Mouse (Mus musculus): ENCODE data around the gene Olfr112. TPM values are rescaled to one million over a fixed set of nuclear protein-coding genes. Genes with fewer than 3 reads are reported as not detected.
"Not testable (repeated sequence)": the region's sequence is repeated elsewhere in the genome, so short reads cannot be mapped to it uniquely, and the experiment has no call there.

Olfr112 gene
- polyA plus RNA-seq (2015; fragmentation: Nextera tagmentation; extraction: Ambion mirVana) = not detected in 2 replicates

- no peak for ATAC-seq (ENCODE audit: insufficient number of reproducible peaks, low FRiP score, low TSS enrichment, low read depth)
- no peaks in the 10 kb centered on the region for H3K9me3 ChIP-seq (replicated peaks)
- no peaks in the 10 kb centered on the region for H3K27me3 ChIP-seq
- no peak within 1 kb of the TSS for H3K4me2 ChIP-seq (replicated peaks)
- H3K9ac ChIP-seq = no peak within 1 kb of the TSS
- no peaks in the 10 kb centered on the region for H3K36me3 ChIP-seq
- H3K4me3 ChIP-seq (replicated peaks) = no peak within 1 kb of the TSS
- H3K27ac ChIP-seq (replicated peaks) = no peak within 1 kb of the TSS
- H3K4me1 ChIP-seq = no peaks in the 10 kb centered on the region
These were observed at the start of gene Olfr112 for GRCm38 (mm10) chr17:37569351-37569750. TSS of gene Olfr112 (minus strand) at chr17:37569451.

GRCm38 (mm10) chr17:37592643-37593042, 23.4 kb upstream of the Olfr112 start, which contains the start of gene Olfr114:
TSS of gene Olfr114 (minus strand) at chr17:37592743.
- Histone ChIP-seq H3K4me2 (replicated peaks) (no peak within 1 kb of the TSS), H3K27ac (replicated peaks) (no peak within 1 kb of the TSS), H3K9ac (no peak within 1 kb of the TSS), H3K36me3 (no peaks in the 10 kb centered on the region), H3K4me3 (replicated peaks) (no peak within 1 kb of the TSS), H3K9me3 (replicated peaks) (no peaks in the 10 kb centered on the region), H3K4me1 (no peaks in the 10 kb centered on the region), H3K27me3 (no peaks in the 10 kb centered on the region)
- ATAC-seq (ENCODE audit: insufficient number of reproducible peaks, low FRiP score, low TSS enrichment, low read depth) = no peak

- no peak within 1 kb of the TSS for H3K9ac ChIP-seq
- H3K4me2 ChIP-seq (replicated peaks) = no peak within 1 kb of the TSS
- no peaks in the 10 kb centered on the region for H3K36me3 ChIP-seq
- H3K27ac ChIP-seq (replicated peaks) = no peak within 1 kb of the TSS
- no peaks in the 10 kb centered on the region for H3K4me1 ChIP-seq
- H3K27me3 ChIP-seq = no peaks in the 10 kb centered on the region
- H3K4me3 ChIP-seq (replicated peaks) = no peak within 1 kb of the TSS
- no peaks in the 10 kb centered on the region for H3K9me3 ChIP-seq (replicated peaks)
- ATAC-seq (ENCODE audit: insufficient number of reproducible peaks, low FRiP score, low TSS enrichment, low read depth) = no peak
These were observed 8.3 kb upstream of the Olfr112 start, which contains the start of gene Olfr113 for GRCm38 (mm10) chr17:37577563-37577962. TSS of gene Olfr113 (minus strand) at chr17:37577663.

- ATAC-seq (ENCODE audit: insufficient number of reproducible peaks, low FRiP score, low TSS enrichment, low read depth) = no peak
- H3K36me3 ChIP-seq = no peaks in the 10 kb centered on the region
- H3K4me1 ChIP-seq = no peaks in the 10 kb centered on the region
- no peaks in the 10 kb centered on the region for H3K9me3 ChIP-seq (replicated peaks)
- no peak overlapping the region for H3K9ac ChIP-seq
- H3K4me3 ChIP-seq (replicated peaks) = no peak overlapping the region
- no peak overlapping the region for H3K27ac ChIP-seq (replicated peaks)
- H3K4me2 ChIP-seq (replicated peaks) = no peak overlapping the region
- 34% methylated on average over 1 of the region's 1 CpGs for WGBS
- no peaks in the 10 kb centered on the region for H3K27me3 ChIP-seq
These were observed 10.2 kb downstream of the Olfr112 start for GRCm38 (mm10) chr17:37558913-37559615.

GRCm38 (mm10) chr17:37543800-37544435, 25.3 kb downstream of the Olfr112 start:
- no peak for ATAC-seq (ENCODE audit: insufficient number of reproducible peaks, low FRiP score, low TSS enrichment, low read depth)
- Histone ChIP-seq H3K4me2 (replicated peaks) (no peak overlapping the region), H3K4me1 (no peaks in the 10 kb centered on the region), H3K9me3 (replicated peaks) (no peaks in the 10 kb centered on the region), H3K4me3 (replicated peaks) (no peak overlapping the region), H3K9ac (no peak overlapping the region), H3K27me3 (no peaks in the 10 kb centered on the region), H3K27ac (replicated peaks) (no peak overlapping the region), H3K36me3 (no peaks in the 10 kb centered on the region)
- 32% methylated on average over 3 of the region's 3 CpGs for WGBS

GRCm38 (mm10) chr17:37541454-37542119, 27.7 kb downstream of the Olfr112 start:
- H3K4me2 ChIP-seq (replicated peaks) = no peak overlapping the region
- H3K4me1 ChIP-seq = no peaks in the 10 kb centered on the region
- no peak for ATAC-seq (ENCODE audit: insufficient number of reproducible peaks, low FRiP score, low TSS enrichment, low read depth)
- no peak overlapping the region for H3K9ac ChIP-seq
- no peaks in the 10 kb centered on the region for H3K9me3 ChIP-seq (replicated peaks)
- WGBS = 78% methylated on average over 4 of the region's 4 CpGs
- H3K27ac ChIP-seq (replicated peaks) = no peak overlapping the region
- no peak overlapping the region for H3K4me3 ChIP-seq (replicated peaks)
- no peaks in the 10 kb centered on the region for H3K36me3 ChIP-seq
- H3K27me3 ChIP-seq = no peaks in the 10 kb centered on the region

- not testable (repeated sequence) for H3K27ac ChIP-seq (replicated peaks); H3K9me3 ChIP-seq (replicated peaks); H3K4me1 ChIP-seq; H3K36me3 ChIP-seq; H3K4me2 ChIP-seq (replicated peaks); H3K4me3 ChIP-seq (replicated peaks); ATAC-seq (ENCODE audit: insufficient number of reproducible peaks, low FRiP score, low TSS enrichment, low read depth); H3K27me3 ChIP-seq; H3K9ac ChIP-seq
- WGBS = 50% methylated on average over 1 of the region's 1 CpGs
These were observed 30.8 kb downstream of the Olfr112 start for GRCm38 (mm10) chr17:37538416-37538815.

- ATAC-seq (ENCODE audit: insufficient number of reproducible peaks, low FRiP score, low TSS enrichment, low read depth) = no peak
- no peak overlapping the region for H3K27ac ChIP-seq (replicated peaks)
- H3K36me3 ChIP-seq = no peaks in the 10 kb centered on the region
- H3K4me3 ChIP-seq (replicated peaks) = no peak overlapping the region
- H3K27me3 ChIP-seq = no peaks in the 10 kb centered on the region
- H3K4me1 ChIP-seq = no peaks in the 10 kb centered on the region
- no peaks in the 10 kb centered on the region for H3K9me3 ChIP-seq (replicated peaks)
- H3K9ac ChIP-seq = no peak overlapping the region
- H3K4me2 ChIP-seq (replicated peaks) = no peak overlapping the region
These were observed 34.1 kb downstream of the Olfr112 start for GRCm38 (mm10) chr17:37535173-37535572.

- H3K27me3 ChIP-seq; H3K9ac ChIP-seq; H3K4me1 ChIP-seq; H3K4me2 ChIP-seq (replicated peaks); ATAC-seq (ENCODE audit: insufficient number of reproducible peaks, low FRiP score, low TSS enrichment, low read depth); H3K36me3 ChIP-seq; H3K9me3 ChIP-seq (replicated peaks); H3K27ac ChIP-seq (replicated peaks); H3K4me3 ChIP-seq (replicated peaks): not testable (repeated sequence)
- WGBS = 61% methylated on average over 1 of the region's 1 CpGs
These were observed 43.8 kb downstream of the Olfr112 start for GRCm38 (mm10) chr17:37525427-37525826.

- H3K9ac ChIP-seq; H3K36me3 ChIP-seq; ATAC-seq (ENCODE audit: insufficient number of reproducible peaks, low FRiP score, low TSS enrichment, low read depth); H3K27ac ChIP-seq (replicated peaks); H3K4me3 ChIP-seq (replicated peaks); H3K9me3 ChIP-seq (replicated peaks); H3K27me3 ChIP-seq; H3K4me1 ChIP-seq; H3K4me2 ChIP-seq (replicated peaks): not testable (repeated sequence)
These were observed 44.6 kb downstream of the Olfr112 start for GRCm38 (mm10) chr17:37524612-37525011.
